Mouse (Mus musculus): ENCODE results near the gene Got1.

- TF ChIP-seq EP300 (IDR thresholded peaks at IDR 0.05; ENCODE audit: insufficient read depth, low read depth, low read length) (no peak), CTCF (IDR thresholded peaks at IDR 0.05) (no peak), POLR2A (IDR thresholded peaks at IDR 0.05; ENCODE audit: insufficient read depth, low read depth, low read length) (no peak)
Measured at GRCm38 (mm10) chr19:43510436-43511220, 13.8 kb downstream of the Got1 start.

All from heart, adult 2 months (tissue).